Mouse (Mus musculus): Measurements from ENCODE around the gene Cotl1.

- TF ChIP-seq POLR2A (IDR thresholded peaks at IDR 0.05; ENCODE audit: borderline replicate concordance, insufficient read depth, low read length) (no peak), CTCF (IDR thresholded peaks at IDR 0.05; ENCODE audit: borderline replicate concordance, insufficient read depth, low read depth, low read length) (no peak)
These were observed 54.5 kb downstream of the Cotl1 start for GRCm38 (mm10) chr8:119785764-119786405.

All from cerebellum, adult 2 months (tissue).